Mouse (Mus musculus) right cerebral cortex, adult 18-20 months (tissue): Measurements from ENCODE around the gene Gm5788.
"Not testable (repeated sequence)": the region's sequence is repeated elsewhere in the genome, so short reads cannot be mapped to it uniquely, and the experiment has no call there.

ENCODE experiments used
- DNase-seq: peaks from one replicate; pipeline ENCODE4 v3.0.0; 2022; ENCODE audit warnings: mixed read lengths

Gm5788 gene

GRCm38 (mm10) chr12:87494421-87494820 is at the start of gene Gm5788:
TSS of gene Gm5788 (plus strand) at chr12:87494721.
- DNase-seq, result not testable (repeated sequence)

- DNase-seq, result no peak
Measured at GRCm38 (mm10) chr12:87449456-87449855, 45.1 kb upstream of the Gm5788 start.

- DNase-seq, result no peak
Measured at GRCm38 (mm10) chr12:87464678-87465297, 29.7 kb upstream of the Gm5788 start.

GRCm38 (mm10) chr12:87470263-87471136 is 24.0 kb upstream of the Gm5788 start:
- DNase-seq, result no peak

GRCm38 (mm10) chr12:87471421-87471963 is 23.0 kb upstream of the Gm5788 start:
- DNase-seq, result peak; percentile 52

- peak; percentile 97 for DNase-seq
Measured at GRCm38 (mm10) chr12:87471964-87472786, 22.3 kb upstream of the Gm5788 start, which contains the start of gene Snw1. TSS of gene Snw1 (minus strand) at chr12:87472274.

- no peak for DNase-seq
Measured at GRCm38 (mm10) chr12:87474756-87475155, 19.8 kb upstream of the Gm5788 start.

GRCm38 (mm10) chr12:87482482-87482881 is 12.0 kb upstream of the Gm5788 start:
- not testable (repeated sequence) for DNase-seq

GRCm38 (mm10) chr12:87488683-87489082 is 5.8 kb upstream of the Gm5788 start:
- DNase-seq, result not testable (repeated sequence)

- DNase-seq, result not testable (repeated sequence)
Measured at GRCm38 (mm10) chr12:87514016-87514415, 19.5 kb downstream of the Gm5788 start, which contains the start of gene Gm8300. TSS of gene Gm8300 (plus strand) at chr12:87514316.

- DNase-seq, result not testable (repeated sequence)
Measured at GRCm38 (mm10) chr12:87519616-87520015, 25.1 kb downstream of the Gm5788 start.

- no peak for DNase-seq
Measured at GRCm38 (mm10) chr12:87543927-87544326, 49.4 kb downstream of the Gm5788 start.
